Mouse (Mus musculus) embryo, embryonic 11.5 days (tissue): Measurements from ENCODE around the gene Zbtb24.
"Not testable (repeated sequence)": the region's sequence is repeated elsewhere in the genome, so short reads cannot be mapped to it uniquely, and the experiment has no call there.

Experiments used
- DNase-seq: peaks from one replicate; pipeline ENCODE4 v3.0.0-alpha.2; 2012; ENCODE audit warnings: low read depth, low spot score

Gene Zbtb24

GRCm38 (mm10) chr10:41450137-41450670, at the start of gene Zbtb24:
Gene Zbtb24, plus strand, starts transcription at chr10:41450383.
- DNase-seq: peak; percentile 95

- DNase-seq: no peak
These were observed 49.1 kb upstream of the Zbtb24 start for GRCm38 (mm10) chr10:41401097-41401496.

- DNase-seq: no peak
These were observed 46.8 kb upstream of the Zbtb24 start for GRCm38 (mm10) chr10:41403364-41403763.

GRCm38 (mm10) chr10:41403893-41404612, 46.1 kb upstream of the Zbtb24 start:
- DNase-seq: no peak

- DNase-seq: not testable (repeated sequence)
These were observed 40.0 kb upstream of the Zbtb24 start for GRCm38 (mm10) chr10:41410176-41410575.

- DNase-seq: not testable (repeated sequence)
These were observed 39.4 kb upstream of the Zbtb24 start for GRCm38 (mm10) chr10:41410821-41411220.

- not testable (repeated sequence) for DNase-seq
These were observed 36.7 kb upstream of the Zbtb24 start for GRCm38 (mm10) chr10:41413471-41413870.

GRCm38 (mm10) chr10:41415368-41415767, 34.8 kb upstream of the Zbtb24 start:
- DNase-seq: not testable (repeated sequence)

GRCm38 (mm10) chr10:41420496-41421200, 29.5 kb upstream of the Zbtb24 start:
- no peak for DNase-seq

GRCm38 (mm10) chr10:41423681-41424080, 26.5 kb upstream of the Zbtb24 start:
- DNase-seq: no peak

GRCm38 (mm10) chr10:41426368-41426767, 23.8 kb upstream of the Zbtb24 start:
- no peak for DNase-seq

- no peak for DNase-seq
These were observed 15.6 kb upstream of the Zbtb24 start for GRCm38 (mm10) chr10:41434624-41435023.

GRCm38 (mm10) chr10:41435141-41435540, 15.0 kb upstream of the Zbtb24 start:
- DNase-seq: no peak

- no peak for DNase-seq
These were observed 2.0 kb upstream of the Zbtb24 start for GRCm38 (mm10) chr10:41448216-41448615.

- no peak for DNase-seq
These were observed 499 bp upstream of the Zbtb24 start for GRCm38 (mm10) chr10:41449684-41450083.

- no peak for DNase-seq
These were observed 768 bp downstream of the Zbtb24 start for GRCm38 (mm10) chr10:41450780-41451522.

GRCm38 (mm10) chr10:41451656-41452055, 1.5 kb downstream of the Zbtb24 start:
- DNase-seq: no peak

GRCm38 (mm10) chr10:41452791-41453190, 2.6 kb downstream of the Zbtb24 start:
- no peak for DNase-seq

GRCm38 (mm10) chr10:41459990-41460389, 9.8 kb downstream of the Zbtb24 start:
- no peak for DNase-seq

GRCm38 (mm10) chr10:41460501-41460900, 10.3 kb downstream of the Zbtb24 start:
- DNase-seq: no peak

GRCm38 (mm10) chr10:41461057-41461722, 11.0 kb downstream of the Zbtb24 start:
- DNase-seq: no peak
